Mouse (Mus musculus): ENCODE data around the gene Mmp2. TPM values are rescaled to one million over a fixed set of nuclear protein-coding genes. Genes with fewer than 3 reads are reported as not detected.
A peak's percentile ranks its signal among the peaks of the same experiment; 100 is the strongest.
"Not testable (repeated sequence)": the region's sequence is repeated elsewhere in the genome, so short reads cannot be mapped to it uniquely, and the experiment has no call there.

Gene Mmp2
- total RNA-seq, 2 experiments from 2014 or later: 8.6 to 13.9 TPM

GRCm38 (mm10) chr8:92835901-92836300 is 8.8 kb downstream of the Mmp2 start:
- DNase-seq (ENCODE audit: low spot score in 2 of 2): no peak

GRCm38 (mm10) chr8:92838616-92839015 is 11.5 kb downstream of the Mmp2 start:
- DNase-seq (ENCODE audit: low spot score in 2 of 2): no peak

DNA sequence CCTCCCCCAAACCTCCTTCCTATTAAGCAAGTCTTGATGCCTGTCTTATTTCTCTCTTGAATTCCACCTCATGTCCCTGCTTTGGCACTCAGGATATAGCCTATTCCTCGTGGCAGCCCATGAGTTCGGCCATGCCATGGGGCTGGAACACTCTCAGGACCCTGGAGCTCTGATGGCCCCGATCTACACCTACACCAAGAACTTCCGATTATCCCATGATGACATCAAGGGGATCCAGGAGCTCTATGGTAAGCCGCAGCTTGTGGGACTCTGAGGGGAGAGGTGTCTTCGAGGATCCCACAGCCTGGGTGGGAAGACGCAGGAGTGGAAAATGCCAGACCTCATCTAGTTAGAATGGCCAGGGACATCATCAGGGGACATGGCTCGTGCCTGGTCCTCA is 12.1 kb downstream of the Mmp2 start:
- DNase-seq (ENCODE audit: low spot score in 2 of 2): no peak

- DNase-seq (ENCODE audit: low spot score in 2 of 2): no peak
Observed at GRCm38 (mm10) chr8:92839876-92840275, 12.8 kb downstream of the Mmp2 start.

GRCm38 (mm10) chr8:92846684-92847083 is 19.6 kb downstream of the Mmp2 start:
- DNase-seq (ENCODE audit: low spot score in 2 of 2): peak in 1 of 2 experiments; percentile 34

- DNase-seq (ENCODE audit: low spot score in 2 of 2): no peak
Observed at GRCm38 (mm10) chr8:92847299-92847698, 20.2 kb downstream of the Mmp2 start.

DNA sequence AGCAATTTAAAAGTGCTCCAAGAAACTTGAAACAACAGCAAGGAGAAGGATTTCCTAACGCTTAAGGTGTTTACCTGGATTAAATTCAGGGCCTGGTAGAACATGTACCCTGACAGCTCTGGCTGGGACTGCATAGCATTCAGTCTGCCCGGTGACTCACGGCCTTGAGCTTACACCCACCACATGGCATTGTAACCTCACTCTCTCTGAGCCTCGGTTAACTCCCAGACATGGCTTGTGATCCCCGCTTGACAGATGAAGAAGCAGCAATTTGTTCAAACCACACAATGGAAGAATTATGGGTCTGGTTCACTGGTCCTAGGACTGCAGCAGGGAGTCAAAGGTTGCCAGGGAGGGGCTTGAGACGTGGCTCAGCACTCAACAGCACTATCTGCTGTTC is 22.2 kb downstream of the Mmp2 start:
- no peak for DNase-seq (ENCODE audit: low spot score in 2 of 2)

GRCm38 (mm10) chr8:92850239-92850638 is 23.1 kb downstream of the Mmp2 start:
- DNase-seq (ENCODE audit: low spot score in 2 of 2): peak; percentile 78 to 92

DNA sequence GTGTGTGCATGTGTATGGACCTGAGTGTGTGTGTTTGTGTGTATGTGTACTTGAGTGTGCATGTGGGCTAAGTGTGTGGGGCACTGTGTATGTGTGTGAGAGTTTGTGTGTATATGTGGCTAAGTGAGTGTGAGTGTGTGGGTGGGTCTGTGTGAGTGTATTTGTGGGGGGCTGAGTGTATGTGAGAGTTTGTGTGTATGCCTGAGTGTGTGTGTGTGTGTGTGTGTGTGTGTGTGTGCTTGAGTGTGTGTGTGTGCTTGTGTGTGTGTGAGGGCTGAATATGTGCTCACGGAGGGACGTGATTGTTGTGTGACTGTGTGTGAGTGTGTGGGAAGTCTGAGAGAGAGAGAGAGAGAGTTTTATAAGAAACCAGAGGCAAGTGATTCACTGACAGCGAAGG is 24.3 kb downstream of the Mmp2 start:
- DNase-seq (ENCODE audit: low spot score in 2 of 2): no peak

- DNase-seq (ENCODE audit: low spot score in 2 of 2): no peak
Observed at GRCm38 (mm10) chr8:92853188-92853983, 26.3 kb downstream of the Mmp2 start.

DNA sequence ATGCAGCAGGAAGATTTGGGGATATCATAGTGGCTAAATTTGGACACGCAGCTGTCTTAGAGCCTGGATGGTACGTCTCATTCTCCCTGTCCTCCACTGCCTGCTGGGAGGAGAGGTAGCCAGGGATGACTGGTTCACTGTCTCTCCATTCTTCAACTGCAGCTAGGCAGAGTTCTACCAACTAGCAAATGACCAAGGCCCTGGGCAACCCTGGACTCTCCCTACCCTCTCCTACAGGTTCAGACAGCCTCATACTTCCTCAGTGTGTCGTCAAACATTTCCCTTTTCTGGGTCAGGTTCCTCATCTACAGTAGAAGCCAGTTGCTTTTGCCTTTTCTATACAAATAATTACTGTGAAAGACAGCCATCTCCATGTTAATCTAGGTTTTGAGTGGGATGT is 27.6 kb downstream of the Mmp2 start:
- no peak for DNase-seq (ENCODE audit: low spot score in 2 of 2)

DNA sequence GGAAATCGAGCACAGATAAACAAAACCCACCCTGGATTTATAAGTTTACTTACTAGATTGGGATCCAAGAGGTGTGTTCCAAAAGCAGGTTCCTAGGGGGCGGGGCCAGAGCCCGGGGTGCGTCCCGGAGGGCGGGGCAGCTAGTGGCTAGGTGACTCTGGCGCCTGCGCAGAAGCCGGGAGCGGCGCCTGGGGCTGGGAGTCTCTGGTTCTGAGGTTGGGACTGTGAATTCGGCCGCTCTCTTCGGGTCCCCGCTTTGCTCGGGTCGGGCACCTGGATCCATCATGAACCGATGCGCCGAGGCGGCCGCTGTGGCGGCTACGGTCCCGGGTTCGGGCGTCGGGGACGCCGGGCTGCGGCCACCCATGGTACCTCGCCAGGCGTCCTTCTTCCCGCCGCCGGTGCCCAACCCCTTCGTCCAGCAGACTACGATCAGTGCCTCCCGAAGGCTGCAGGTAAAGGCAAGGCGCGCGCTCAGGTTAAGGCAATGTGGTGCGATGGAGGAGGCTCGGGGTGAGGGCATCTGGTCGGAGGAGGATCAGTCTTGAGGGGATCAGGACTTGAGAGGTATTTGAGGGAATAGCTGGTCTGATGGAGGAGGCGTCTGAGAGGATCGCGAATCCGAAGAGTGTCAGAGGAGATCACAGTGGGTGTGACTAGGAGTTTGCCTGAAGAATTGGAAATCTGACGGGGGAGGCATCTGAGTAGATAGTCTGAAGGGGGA is 28.2 kb downstream of the Mmp2 start, which contains the start of gene Lpcat2:
Lpcat2 (plus strand) TSS at position 169 of the 724 bp plus-strand sequence.
- peak; percentile 69 to 78 for DNase-seq (ENCODE audit: low spot score in 2 of 2)

GRCm38 (mm10) chr8:92856273-92856986 is 29.3 kb downstream of the Mmp2 start:
- DNase-seq (ENCODE audit: low spot score in 2 of 2): no peak

DNA sequence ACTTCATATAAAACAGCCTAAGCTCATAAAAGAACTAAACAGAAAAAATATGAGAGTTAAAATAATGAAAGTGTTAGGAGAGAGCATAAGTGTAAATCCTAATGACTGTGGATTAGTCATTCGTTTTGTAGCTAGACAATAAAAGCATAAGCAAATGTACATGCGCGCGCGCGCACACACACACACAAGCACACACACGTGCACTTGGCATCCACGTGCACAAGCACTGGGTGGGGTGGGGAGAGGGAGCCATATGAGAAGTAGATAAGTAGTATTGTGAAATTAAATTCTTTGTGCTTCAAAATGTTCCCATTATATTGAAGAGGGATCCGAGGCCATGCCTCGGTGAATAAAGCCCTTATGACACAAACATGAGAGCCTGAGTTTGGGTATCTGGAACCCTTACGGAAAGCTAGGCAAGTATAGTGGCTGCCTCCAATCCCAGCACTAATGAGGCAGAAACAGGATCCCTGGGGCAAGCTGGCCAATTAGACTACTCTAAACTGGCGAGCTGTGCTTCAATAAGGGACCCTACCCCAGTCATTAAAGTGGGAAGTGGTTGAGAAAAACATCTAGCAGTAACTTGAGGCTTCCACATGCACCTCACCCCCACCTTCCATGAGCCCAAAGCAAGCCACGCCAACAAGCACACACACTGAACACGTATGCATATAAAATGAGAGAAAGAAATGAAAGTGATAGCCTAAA is 31.5 kb downstream of the Mmp2 start:
- no peak for DNase-seq (ENCODE audit: low spot score in 2 of 2)

DNA sequence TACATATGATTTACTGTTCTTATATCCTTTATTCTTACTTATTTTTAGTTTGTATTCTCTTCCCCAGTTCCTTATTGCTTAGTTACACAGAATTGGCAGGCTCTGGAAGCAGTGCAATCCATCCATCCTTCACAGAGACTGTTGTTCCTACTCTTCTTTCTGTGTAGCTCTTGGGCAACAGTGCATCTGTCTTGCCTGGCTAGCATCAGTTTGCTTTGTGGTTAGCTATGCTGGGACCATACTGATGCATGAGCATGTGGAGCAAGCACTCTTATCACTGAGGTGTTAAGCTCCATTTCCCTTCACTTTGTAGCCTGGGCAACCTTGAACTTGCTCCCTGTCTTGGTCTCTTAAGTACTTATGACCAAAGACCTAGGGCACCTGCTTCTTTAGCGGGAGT is 34.9 kb downstream of the Mmp2 start:
- no peak for DNase-seq (ENCODE audit: low spot score in 2 of 2)

GRCm38 (mm10) chr8:92870281-92870680 is 43.2 kb downstream of the Mmp2 start:
- no peak for DNase-seq (ENCODE audit: low spot score in 2 of 2)

GRCm38 (mm10) chr8:92872063-92872759 is 45.1 kb downstream of the Mmp2 start:
- peak in 1 of 2 experiments; percentile 53 for DNase-seq (ENCODE audit: low spot score in 2 of 2)

DNA sequence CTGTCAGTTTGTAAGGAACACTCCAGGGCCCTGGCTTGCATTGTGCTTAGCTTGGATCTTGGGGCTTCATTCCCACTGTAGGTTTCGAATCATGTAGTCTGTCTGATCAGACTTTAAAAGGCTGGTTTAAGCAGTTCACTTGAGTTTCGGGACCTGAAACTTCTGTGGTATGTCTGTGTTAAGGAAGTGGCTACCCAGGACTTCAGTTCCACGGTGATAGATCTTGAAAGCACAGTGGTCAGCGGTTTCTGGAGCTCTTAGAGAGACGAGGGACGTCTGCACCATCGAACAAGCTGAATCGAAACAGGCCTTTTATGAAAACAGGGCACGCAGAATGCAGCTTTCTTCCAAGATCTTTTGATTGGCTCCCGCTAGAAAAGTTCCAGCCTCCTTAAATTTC is 48.7 kb downstream of the Mmp2 start:
- no peak for DNase-seq (ENCODE audit: low spot score in 2 of 2)

DNA sequence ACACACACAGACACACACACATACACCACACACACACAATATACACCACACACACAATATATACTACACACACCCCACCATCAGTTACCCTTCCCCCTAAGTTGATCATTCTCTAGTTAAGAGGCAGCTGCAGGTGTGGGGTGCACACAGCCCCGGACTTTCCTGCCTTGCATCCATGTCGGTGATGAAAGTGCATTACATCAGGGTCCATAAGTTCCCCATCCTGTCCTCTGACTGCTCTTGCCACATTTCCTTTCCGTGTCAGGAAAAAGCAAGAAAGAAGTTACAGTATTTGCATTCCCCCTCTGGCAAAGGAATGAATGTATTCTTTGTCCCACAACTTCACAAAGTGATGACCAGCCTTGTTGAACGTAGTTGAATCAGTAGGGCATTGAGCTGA is 54.2 kb downstream of the Mmp2 start:
- no peak for DNase-seq (ENCODE audit: low spot score in 2 of 2)

GRCm38 (mm10) chr8:92883771-92884170 is 56.7 kb downstream of the Mmp2 start:
- peak in 1 of 2 experiments; percentile 48 for DNase-seq (ENCODE audit: low spot score in 2 of 2)

- DNase-seq (ENCODE audit: low spot score in 2 of 2): not testable (repeated sequence)
Observed at GRCm38 (mm10) chr8:92892216-92892615, 65.1 kb downstream of the Mmp2 start.

Measured in layer of hippocampus, postnatal 14 days (tissue).